Mouse (Mus musculus) skeletal muscle tissue, postnatal 0 days (tissue): Measurements from ENCODE around the gene Olfr805. TPM values are rescaled to one million over a fixed set of nuclear protein-coding genes. Genes with fewer than 3 reads are reported as not detected.

Source experiments
- microRNA-seq, 2 experiments: library from miRNA; unstranded; fragments of <30 nt; microRNA quantifications; one replicate each; pipeline ENCODE4; 2016
- polyA plus RNA-seq: library from polyadenylated mRNA; unstranded; fragments of >200 nt; fragmentation: Nextera tagmentation; extraction: Ambion mirVana; gene quantifications from 2 replicates; pipeline ENCODE4 v1.2.1, GENCODE M21; 2015

Gene Olfr805
- polyA plus RNA-seq = not detected in 2 replicates

DNA sequence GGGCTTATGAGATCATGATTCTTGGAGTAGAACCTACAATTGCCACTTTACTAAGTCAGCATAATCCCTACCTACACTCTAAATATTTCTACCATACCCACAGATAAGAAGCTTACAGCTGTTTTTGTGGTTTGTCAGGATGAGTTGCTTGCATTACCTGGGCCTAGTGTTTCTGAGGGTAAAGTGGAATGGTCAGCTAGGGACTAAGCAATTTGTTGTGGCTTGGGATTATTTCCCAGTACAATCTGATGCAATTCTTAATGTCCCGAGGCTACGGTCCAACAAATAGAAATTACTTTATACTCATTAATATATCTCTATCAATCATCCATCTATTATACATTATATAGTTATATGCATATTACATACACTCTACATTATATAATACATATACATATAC is at the start of gene Olfr805:
Olfr805 (minus strand) TSS at position 101 of the 400 bp plus-strand sequence.

GRCm38 (mm10) chr10:129774338-129774737 is 45.2 kb upstream of the Olfr805 start, which contains the start of gene Olfr809:
Gene Olfr809 (plus strand): TSS chr10:129774638.

GRCm38 (mm10) chr10:129765182-129765581 is 36.0 kb upstream of the Olfr805 start, which contains the start of gene Olfr808:
Gene Olfr808 (plus strand): TSS chr10:129765482.

GRCm38 (mm10) chr10:129757693-129758092 is 28.5 kb upstream of the Olfr805 start, which contains the start of gene Olfr807:
Gene Olfr807 (minus strand): TSS chr10:129757793.

GRCm38 (mm10) chr10:129741821-129742220 is 12.6 kb upstream of the Olfr805 start, which contains the start of gene Olfr806:
Gene Olfr806 (minus strand): TSS chr10:129741921.

DNA sequence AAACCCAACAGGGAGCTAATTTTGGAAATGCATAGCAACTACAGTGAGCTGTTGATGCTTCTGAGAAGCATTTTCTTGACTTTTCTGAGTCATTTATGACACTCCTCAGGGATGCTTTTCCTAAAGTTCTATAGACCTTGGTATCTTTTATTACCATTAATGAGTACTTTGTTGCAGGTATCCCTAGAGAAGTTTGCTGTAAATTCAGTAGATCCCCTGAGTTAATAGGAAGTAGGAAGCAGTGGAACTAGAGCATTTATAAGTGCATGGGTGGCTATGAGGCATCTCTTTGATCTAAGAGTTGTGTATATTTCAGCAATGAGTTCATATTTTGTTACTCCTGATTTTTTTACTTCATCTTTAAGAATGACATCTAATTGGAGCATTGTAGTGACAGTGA is 26.3 kb downstream of the Olfr805 start, which contains the start of gene Olfr804:
Olfr804 (plus strand) TSS at position 301 of the 400 bp plus-strand sequence.

DNA sequence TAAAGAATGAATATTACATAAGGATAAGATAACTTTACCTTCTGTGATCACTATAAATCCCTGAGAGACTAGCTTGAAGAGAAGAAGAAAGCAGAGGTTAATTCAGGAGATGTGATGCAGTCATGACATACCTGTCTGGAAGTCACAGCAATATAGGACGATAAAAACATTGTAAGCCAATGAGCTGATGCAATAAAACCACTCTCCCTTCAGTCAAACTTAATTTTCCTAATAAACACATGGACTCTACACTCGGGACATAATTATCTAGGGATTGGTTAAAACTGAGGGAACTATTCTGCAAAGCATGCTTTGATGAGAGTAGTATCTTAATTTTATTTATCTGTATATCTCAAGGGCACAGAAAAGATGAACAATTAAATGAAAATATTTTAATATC is 35.0 kb downstream of the Olfr805 start, which contains the start of gene Olfr803:
Olfr803 (minus strand) TSS at position 101 of the 400 bp plus-strand sequence.

DNA sequence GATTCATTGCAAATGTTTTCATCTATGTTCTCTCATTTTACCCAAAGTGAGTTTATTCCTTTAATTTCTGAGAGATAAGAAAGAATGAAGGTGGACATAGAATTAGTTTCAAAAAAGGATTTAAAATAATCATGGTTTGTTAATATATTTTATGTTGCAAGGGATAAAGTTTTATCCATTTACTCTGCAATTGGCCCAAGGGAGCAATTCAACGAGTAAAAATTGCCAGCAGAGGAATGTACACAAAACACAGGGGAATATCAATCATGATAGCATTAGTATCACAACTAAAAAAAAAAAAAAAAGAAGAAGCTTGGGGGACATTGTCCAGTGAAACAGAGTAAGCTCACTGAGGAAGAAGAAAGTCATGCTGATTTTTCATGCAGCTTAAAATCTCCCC is 41.1 kb downstream of the Olfr805 start, which contains the start of gene Olfr802:
Olfr802 (minus strand) TSS at position 101 of the 400 bp plus-strand sequence.

GRCm38 (mm10) chr10:129673765-129674164 is 55.4 kb downstream of the Olfr805 start, which contains the start of gene Olfr801:
Gene Olfr801 (minus strand): TSS chr10:129673865.

Small RNA genes lying within 50 kb of the gene (microRNA-seq; reads per million reads assigned to microRNA genes)
- gene Gm24485 = 0 reads per million in 2 experiments

Other genes with a start within 250 kb of the Olfr805 start
- gene Olfr789, start 244.6 kb downstream of the Olfr805 start, polyA plus RNA-seq = not detected in 2 replicates
- not detected in 2 replicates for gene Olfr790, start 230.9 kb downstream of the Olfr805 start, polyA plus RNA-seq
- gene Olfr791, start 207.6 kb downstream of the Olfr805 start, polyA plus RNA-seq = not detected in 2 replicates
- not detected in 2 replicates for gene Olfr792, start 190.2 kb downstream of the Olfr805 start, polyA plus RNA-seq
- gene Olfr794, start 161.7 kb downstream of the Olfr805 start, polyA plus RNA-seq = not detected in 2 replicates
- gene Olfr796, start 116.8 kb downstream of the Olfr805 start, polyA plus RNA-seq = not detected in 2 replicates
- not detected in 2 replicates for gene Olfr798, start 101.4 kb downstream of the Olfr805 start, polyA plus RNA-seq
- not detected in 2 replicates for gene Olfr799, start 91.9 kb downstream of the Olfr805 start, polyA plus RNA-seq
- gene Olfr800, start 71.7 kb downstream of the Olfr805 start, polyA plus RNA-seq = not detected in 2 replicates
- gene Olfr801, start 55.5 kb downstream of the Olfr805 start, polyA plus RNA-seq = not detected in 2 replicates
- not detected in 2 replicates for gene Olfr802, start 41.2 kb downstream of the Olfr805 start, polyA plus RNA-seq
- not detected in 2 replicates for gene Olfr803, start 35.1 kb downstream of the Olfr805 start, polyA plus RNA-seq
- not detected in 2 replicates for gene Olfr804, start 26.2 kb downstream of the Olfr805 start, polyA plus RNA-seq
- not detected in 2 replicates for gene Olfr806, start 12.5 kb upstream of the Olfr805 start, polyA plus RNA-seq
- not detected in 2 replicates for gene Olfr807, start 28.4 kb upstream of the Olfr805 start, polyA plus RNA-seq
- gene Olfr808, start 36.1 kb upstream of the Olfr805 start, polyA plus RNA-seq = not detected in 2 replicates
- gene Olfr809, start 45.3 kb upstream of the Olfr805 start, polyA plus RNA-seq = not detected in 2 replicates
- gene Olfr810, start 65.5 kb upstream of the Olfr805 start, polyA plus RNA-seq = not detected in 2 replicates
- gene Olfr811, start 75.0 kb upstream of the Olfr805 start, polyA plus RNA-seq = not detected in 2 replicates
- gene Olfr812, start 116.7 kb upstream of the Olfr805 start, polyA plus RNA-seq = not detected in 2 replicates
- gene Olfr813, start 126.0 kb upstream of the Olfr805 start, polyA plus RNA-seq = not detected in 2 replicates
- gene Olfr814, start 150.5 kb upstream of the Olfr805 start, polyA plus RNA-seq = not detected in 2 replicates
- not detected in 2 replicates for gene Olfr815, start 176.5 kb upstream of the Olfr805 start, polyA plus RNA-seq
- not detected in 2 replicates for gene Olfr816, start 186.2 kb upstream of the Olfr805 start, polyA plus RNA-seq
- not detected in 2 replicates for gene Olfr818, start 219.7 kb upstream of the Olfr805 start, polyA plus RNA-seq
- not detected in 2 replicates for gene Olfr819, start 237.9 kb upstream of the Olfr805 start, polyA plus RNA-seq
- not detected in 2 replicates for gene Olfr247, start 246.8 kb upstream of the Olfr805 start, polyA plus RNA-seq